Mouse (Mus musculus): ENCODE results near the gene Upf3b. TPM values are rescaled to one million over a fixed set of nuclear protein-coding genes. Genes with fewer than 3 reads are reported as not detected.

Gene Upf3b
- polyA plus RNA-seq, 1 experiment: 0.75 TPM

- TF ChIP-seq CTCF (IDR thresholded peaks at IDR 0.05; ENCODE audit: extremely low read depth, insufficient read length, insufficient replicate concordance, low read depth, low read length) (no peak), POLR2A (IDR thresholded peaks at IDR 0.05; ENCODE audit: low read depth, low read length) (no peak)
- 7% methylated on average over 36 of the region's 38 CpGs for WGBS
- H3K27me3 ChIP-seq (ENCODE audit: control insufficient read depth, insufficient read depth, low read length): peaks cover 17% of the 10 kb centered on the region
Measured at GRCm38 (mm10) chrX:37048066-37048889, 61.8 kb downstream of the Upf3b start, which contains the start of gene Sowahd. Gene Sowahd, plus strand, starts transcription at chrX:37048845.

GRCm38 (mm10) chrX:37042726-37043125, 67.4 kb downstream of the Upf3b start:
- Histone ChIP-seq H3K36me3 (ENCODE audit: control insufficient read depth, insufficient read depth, low read length) (no peaks in the 10 kb centered on the region), H3K4me3 (ENCODE audit: low read depth, low read length) (no peak overlapping the region), H3K27ac (ENCODE audit: insufficient read depth, low read depth, low read length) (no peak overlapping the region), H3K27me3 (ENCODE audit: control insufficient read depth, insufficient read depth, low read length) (no peaks in the 10 kb centered on the region; the same call in 1 of the 2 replicates), H3K4me1 (ENCODE audit: control insufficient read depth, insufficient read depth, insufficient read length, low read length) (peaks cover 2% of the 10 kb centered on the region; the same call in 1 of the 2 replicates)
- 20% methylated on average over 9 of the region's 9 CpGs for WGBS
- no peak for TF ChIP-seq POLR2A (IDR thresholded peaks at IDR 0.05; ENCODE audit: low read depth, low read length)
- TF ChIP-seq CTCF (IDR thresholded peaks at IDR 0.05; ENCODE audit: extremely low read depth, insufficient read length, insufficient replicate concordance, low read depth, low read length): peak; percentile 59; the same call in 1 of the 2 replicates

More at GRCm38 (mm10) chrX:37048066-37048889, 61.8 kb downstream of the Upf3b start, which contains the start of gene Sowahd:
- Histone ChIP-seq H3K27ac (ENCODE audit: insufficient read depth, low read depth, low read length) (no peak within 1 kb of the TSS), H3K4me3 (ENCODE audit: low read depth, low read length) (peak within 1 kb of the TSS; percentile 59), H3K36me3 (ENCODE audit: control insufficient read depth, insufficient read depth, low read length) (no peaks in the 10 kb centered on the region), H3K4me1 (ENCODE audit: control insufficient read depth, insufficient read depth, insufficient read length, low read length) (peaks cover 8% of the 10 kb centered on the region; the same call in 1 of the 2 replicates)

Other genes starting within 250 kb of the Upf3b start
- 20.6 and 34.2 TPM in 2 replicates for gene Ube2a, start 236.4 kb downstream of the Upf3b start, polyA plus RNA-seq (2012; rRNA removed)
- gene C330007P06Rik, start 236.2 kb downstream of the Upf3b start, polyA plus RNA-seq (2012; rRNA removed): 2.8 and 5.2 TPM in 2 replicates
- gene Nkrf, start 207.4 kb downstream of the Upf3b start, polyA plus RNA-seq (2012; rRNA removed): 0.08 TPM in 2 replicates
- 3.8 and 4.0 TPM in 2 replicates for gene Sept6, start 118.5 kb downstream of the Upf3b start, polyA plus RNA-seq (2012; rRNA removed)
- gene Sowahd, start 61.5 kb downstream of the Upf3b start, polyA plus RNA-seq (2012; rRNA removed): 0.08 and 0.60 TPM in 2 replicates
- 2.5 and 4.4 TPM in 2 replicates for gene Rpl39, start 24.9 kb downstream of the Upf3b start, polyA plus RNA-seq (2012; rRNA removed)
- gene Nkap, start 16.5 kb upstream of the Upf3b start, polyA plus RNA-seq (2012; rRNA removed): 0.47 and 1.1 TPM in 2 replicates
- gene Akap14, start 58.5 kb upstream of the Upf3b start, polyA plus RNA-seq (2012; rRNA removed): not detected in 2 replicates
- gene Ndufa1, start 80.8 kb upstream of the Upf3b start, polyA plus RNA-seq (2012; rRNA removed): 194 and 230 TPM in 2 replicates
- 0.99 and 1.6 TPM in 2 replicates for gene Rnf113a1, start 80.9 kb upstream of the Upf3b start, polyA plus RNA-seq (2012; rRNA removed)
- not detected in 2 replicates for gene Gm9, start 100.7 kb upstream of the Upf3b start, polyA plus RNA-seq (2012; rRNA removed)
- gene Rhox1, start 111.9 kb upstream of the Upf3b start, polyA plus RNA-seq (2012; rRNA removed): not detected in 2 replicates
- gene Rhox2a, start 134.7 kb upstream of the Upf3b start, polyA plus RNA-seq (2012; rRNA removed): not detected in 2 replicates
- not detected in 2 replicates for gene Rhox3a, start 139.6 kb upstream of the Upf3b start, polyA plus RNA-seq (2012; rRNA removed)
- not detected in 2 replicates for gene Rhox4a, start 155.0 kb upstream of the Upf3b start, polyA plus RNA-seq (2012; rRNA removed)

Data from small intestine, adult 2 months (tissue).